Mouse (Mus musculus) c-Kit-positive CD71-negative TER-119-negative erythroid progenitor cells, embryonic 14.5 days (primary cell): ENCODE measurements around the gene Evx1.

Experiments
- DNase-seq: peaks from one replicate; pipeline ENCODE4 v3.0.0-alpha.2; 2013; ENCODE audit warnings: low read depth

Gene Evx1

DNA sequence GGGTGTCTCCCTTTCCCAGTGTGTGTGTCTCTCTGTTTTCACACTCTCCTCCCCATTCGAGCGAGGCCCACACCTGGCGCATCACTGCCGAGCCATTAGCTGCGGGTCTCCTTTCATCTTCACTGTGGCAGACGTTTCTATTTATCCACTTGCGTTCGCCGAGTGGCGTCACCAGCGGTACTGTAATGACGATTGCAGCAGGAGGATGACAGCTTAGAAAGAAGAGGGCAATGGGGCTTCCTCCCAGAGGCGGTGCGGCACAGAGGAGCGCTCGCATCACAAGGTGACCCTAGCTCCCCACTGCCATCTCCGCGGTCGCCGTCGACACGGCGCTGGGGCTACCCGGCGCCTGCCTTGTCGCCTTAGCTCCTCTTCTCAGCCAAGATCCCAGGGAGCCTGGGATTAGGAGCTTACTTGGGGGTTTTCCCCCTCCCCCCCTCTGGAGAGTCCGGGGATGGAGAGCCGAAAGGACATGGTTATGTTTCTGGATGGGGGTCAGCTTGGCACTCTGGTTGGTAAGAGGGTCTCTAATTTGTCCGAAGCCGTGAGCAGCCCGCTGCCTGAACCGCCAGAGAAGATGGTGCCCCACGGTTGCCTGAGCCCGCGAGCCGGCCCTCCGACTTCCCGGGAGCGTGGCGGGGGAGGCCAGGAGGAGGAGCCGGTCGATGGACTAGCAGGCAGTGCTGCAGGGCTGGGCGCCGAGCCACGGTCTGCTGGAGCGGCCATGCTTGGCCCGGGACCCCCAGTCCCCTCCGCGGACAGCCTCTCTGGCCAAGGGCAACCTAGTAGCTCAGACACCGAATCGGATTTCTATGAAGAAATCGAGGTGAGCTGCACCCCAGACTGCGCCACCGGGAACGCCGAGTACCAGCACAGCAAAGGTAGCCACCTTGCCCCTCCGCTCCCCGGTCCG lies at the start of gene Evx1:
Evx1 (plus strand) TSS at position 108 of the 913 bp plus-strand sequence.
- no peak for DNase-seq

DNA sequence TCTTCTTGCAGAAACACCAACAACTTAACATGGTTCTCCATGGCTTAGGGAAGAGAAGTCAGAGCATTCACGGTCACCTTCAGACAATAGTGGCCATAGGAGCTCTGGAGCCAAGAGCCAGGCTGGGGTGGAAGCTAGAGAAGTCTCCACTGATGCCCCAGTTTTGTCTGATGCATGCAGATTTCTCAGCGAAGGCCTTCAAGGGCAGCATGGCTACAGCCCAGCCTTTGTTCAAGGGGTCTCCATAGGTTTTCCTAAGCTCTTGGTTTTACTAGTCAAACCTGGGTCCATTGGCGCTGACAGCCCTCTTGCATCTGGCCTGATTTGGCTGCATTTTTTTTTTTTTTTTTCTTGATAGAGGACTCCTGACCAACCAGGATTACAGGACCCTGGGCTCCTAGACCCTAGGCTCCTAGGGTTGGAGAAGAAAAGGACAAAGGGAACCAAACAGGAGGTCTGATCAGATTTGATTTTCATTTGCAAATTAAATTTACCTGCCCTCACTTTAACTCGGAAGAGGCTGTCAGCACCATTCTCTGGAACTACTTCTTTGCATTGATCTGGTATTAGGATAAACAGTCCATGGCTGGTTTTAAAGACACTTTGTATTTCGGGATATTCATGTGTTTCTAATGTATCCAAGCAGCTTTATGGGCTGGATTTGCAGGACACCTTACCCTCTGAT lies 49.0 kb upstream of the Evx1 start:
- no peak for DNase-seq

DNA sequence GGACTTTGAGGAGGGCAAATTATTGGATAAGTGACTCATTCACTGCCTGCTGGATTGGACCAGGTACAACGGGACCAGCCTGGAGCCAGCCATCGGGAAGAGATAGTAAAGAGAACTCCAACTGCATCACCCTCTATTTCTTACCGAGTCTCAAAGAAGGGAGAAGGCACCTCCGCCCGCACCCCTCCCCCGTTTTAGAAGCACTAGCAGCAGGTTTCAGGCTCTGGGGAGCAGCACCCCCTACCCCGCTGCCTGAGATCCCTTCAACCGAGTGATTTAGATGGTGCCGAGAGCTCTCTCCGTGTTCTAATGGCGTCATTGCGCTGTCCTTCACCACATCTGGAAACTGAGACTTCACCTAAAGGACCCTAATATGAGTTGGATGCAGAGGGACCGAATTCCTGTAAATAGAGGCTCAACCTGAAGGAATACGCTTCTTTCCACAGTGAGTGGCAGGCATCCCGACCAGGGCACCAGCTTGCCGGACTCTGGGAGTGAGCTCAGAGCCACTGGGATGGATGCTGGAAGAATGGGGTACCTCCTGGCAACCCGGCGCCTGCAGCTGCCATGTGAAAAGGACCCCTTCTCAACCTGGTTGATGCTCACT lies 47.9 kb upstream of the Evx1 start:
- DNase-seq, result no peak

DNA sequence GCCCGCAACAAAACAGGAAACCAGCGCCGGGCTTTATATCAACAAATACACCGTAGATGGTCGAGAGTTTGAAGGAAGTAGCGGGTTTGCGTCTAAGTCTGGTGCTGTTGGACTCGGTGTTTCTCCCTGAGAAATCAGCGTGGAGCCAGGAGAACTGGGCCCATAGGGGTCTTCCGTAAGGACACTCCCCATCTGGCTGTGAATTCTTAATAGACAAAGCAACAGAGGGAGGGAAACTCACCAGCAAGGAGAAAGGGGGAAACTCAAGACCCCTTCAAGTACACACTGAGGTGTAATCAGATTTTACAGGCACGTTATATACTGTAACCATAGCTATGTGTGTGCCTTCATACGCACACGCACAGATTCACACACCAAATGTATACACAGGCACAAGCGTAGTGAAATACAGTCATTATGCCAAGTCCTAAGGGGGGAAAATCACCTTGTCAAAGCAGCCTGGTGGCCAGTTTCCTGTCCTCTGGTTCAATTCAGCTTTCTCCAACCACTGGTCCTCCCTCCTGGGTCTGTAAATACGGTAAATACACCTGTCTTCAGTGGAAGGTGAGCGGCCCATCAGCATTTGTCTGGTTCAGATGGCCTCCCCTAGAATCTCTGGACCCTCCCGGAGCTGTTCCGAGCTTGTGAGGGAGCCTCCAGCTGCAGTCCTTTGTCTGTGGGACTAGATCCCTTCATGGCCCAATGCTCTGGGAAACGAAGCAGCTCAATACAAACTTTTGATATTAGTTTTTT lies 47.2 kb upstream of the Evx1 start:
- DNase-seq, result no peak

DNA sequence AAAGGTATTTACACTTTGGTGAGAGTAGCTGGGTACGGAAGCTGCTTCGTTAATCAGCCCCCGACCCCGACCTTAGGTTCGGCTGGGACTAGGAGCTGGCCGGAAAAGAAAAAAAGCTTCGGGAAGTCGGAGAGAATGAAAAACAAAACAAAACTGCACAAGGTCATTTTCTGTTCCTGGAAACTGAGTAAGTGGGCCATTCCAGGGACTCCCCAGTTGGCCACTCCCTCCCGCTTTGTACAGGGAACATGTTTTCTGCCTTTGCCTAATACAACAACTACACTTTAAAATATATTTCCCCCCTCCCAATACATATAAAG lies 46.7 kb upstream of the Evx1 start:
- no peak for DNase-seq

DNA sequence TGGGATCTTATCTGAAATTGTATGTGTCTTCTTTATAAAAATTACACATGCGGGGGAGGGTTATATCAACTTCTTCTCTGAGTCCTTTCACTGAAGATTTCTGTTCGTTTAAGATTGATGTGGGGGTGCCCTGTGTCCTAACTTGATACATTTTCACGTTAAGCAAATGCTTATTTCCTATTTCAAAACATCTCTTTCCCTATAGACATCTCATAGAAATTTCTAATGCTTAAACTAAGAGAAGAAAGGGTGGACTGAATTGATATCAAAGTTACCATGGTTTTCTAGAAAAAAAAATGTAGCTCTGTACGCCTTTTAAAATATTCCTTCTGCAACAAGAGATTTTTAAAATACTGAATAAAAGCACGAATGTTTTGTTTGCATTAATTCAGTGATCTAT lies 46.1 kb upstream of the Evx1 start:
- no peak for DNase-seq

DNA sequence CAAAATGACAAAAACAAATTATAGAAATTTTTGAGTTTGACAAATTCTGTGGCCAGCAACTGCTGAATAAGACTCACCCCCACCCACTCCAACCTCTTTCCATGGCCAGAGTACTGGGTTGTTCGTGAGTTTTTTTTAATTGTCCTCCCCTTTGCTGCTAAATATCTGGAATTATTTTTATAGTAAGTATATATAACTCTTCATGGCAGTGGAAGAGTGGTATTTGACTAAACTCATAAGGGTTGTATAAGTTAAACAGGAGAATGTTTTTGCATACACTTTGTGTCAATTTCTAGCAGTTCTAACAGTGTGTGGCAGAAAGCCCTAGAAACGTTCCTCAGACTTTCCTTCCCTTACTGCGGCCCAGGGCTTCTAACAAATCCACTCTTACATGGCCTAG lies 45.6 kb upstream of the Evx1 start:
- DNase-seq, result no peak

DNA sequence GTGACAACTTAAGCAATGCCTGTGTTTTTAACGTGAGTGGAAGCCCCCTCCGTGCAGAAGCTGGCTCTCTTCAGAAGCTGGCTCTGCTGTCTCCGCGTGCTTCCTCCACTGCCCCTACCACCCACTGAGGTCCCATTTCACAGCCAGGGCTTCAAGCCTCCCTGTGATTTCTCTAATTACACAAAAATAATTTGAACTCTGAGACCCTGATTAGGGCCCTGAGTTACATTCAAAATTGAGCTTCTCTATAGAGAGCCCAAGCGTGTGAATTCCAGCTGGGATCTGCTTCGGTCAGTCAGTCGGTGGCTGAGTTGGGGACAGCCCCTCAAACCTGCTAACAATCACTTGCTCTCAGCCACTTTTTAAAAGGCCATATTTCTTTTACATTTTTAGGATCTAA lies 45.0 kb upstream of the Evx1 start:
- no peak for DNase-seq

DNA sequence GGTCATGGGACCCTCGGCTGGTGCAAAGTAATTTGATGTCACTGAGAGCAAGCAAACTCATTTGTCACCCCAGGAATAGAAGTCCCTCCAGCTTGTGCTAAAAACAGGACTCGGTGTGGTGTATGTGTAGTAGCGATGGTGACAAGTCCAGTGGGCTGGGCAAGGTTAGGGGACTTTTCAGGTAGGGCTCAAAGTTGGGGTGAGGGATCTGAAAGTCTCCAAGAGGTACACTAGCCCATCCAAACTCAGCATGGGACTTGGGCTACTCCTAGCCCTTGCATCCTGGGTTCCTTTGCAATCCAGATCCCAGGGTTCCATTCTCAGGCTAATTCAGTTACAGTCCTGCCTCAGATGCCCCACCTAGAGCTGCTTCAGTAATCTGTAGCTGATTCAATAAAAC lies 44.5 kb upstream of the Evx1 start:
- DNase-seq, result no peak

DNA sequence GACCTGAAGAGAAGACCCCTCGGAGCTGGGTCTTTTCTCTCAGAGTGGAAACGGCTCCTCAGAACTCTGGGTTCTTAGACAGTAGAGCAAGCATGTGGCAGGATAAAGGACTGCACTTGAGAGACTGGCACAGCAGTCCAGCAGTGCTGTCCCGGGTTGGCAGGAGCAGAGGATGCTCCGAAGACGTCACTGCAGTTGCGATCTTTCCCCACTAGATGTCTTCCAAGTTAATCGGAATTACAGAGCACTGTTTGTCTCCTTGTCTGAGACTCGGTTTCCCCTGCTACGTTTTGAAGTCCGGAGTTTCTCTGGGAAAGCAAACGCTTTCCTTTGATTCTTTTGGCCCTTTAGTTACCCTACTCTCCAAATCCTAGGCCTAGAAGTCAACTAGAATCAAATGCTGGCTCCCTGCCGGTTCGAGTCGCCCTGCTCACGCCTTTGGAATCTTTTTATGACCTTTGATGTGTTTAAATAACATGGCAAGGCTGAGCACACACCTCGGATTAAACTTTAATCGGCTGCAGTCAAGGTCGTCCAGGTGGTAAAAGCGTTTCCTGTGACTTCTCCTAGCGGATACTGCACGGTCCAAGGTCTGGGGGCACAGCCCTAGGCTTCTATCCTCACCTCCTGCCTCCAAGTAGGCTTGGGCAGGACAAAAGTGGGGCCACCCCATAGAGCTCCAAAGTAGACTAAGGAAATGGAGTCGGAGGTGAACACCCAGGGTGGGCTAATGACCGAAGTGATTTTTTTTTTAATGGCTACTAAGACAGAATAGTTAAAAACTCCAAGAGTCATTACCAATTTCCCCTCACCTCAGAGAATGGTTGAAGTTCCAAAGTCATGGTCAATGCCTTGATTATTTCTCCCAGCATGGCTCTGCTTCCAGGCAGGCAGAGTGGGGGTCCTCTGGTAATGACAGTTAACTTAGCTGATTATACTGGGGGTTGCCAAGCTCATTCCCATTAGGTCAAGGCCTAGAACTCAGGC lies 42.5 kb upstream of the Evx1 start:
- no peak for DNase-seq

DNA sequence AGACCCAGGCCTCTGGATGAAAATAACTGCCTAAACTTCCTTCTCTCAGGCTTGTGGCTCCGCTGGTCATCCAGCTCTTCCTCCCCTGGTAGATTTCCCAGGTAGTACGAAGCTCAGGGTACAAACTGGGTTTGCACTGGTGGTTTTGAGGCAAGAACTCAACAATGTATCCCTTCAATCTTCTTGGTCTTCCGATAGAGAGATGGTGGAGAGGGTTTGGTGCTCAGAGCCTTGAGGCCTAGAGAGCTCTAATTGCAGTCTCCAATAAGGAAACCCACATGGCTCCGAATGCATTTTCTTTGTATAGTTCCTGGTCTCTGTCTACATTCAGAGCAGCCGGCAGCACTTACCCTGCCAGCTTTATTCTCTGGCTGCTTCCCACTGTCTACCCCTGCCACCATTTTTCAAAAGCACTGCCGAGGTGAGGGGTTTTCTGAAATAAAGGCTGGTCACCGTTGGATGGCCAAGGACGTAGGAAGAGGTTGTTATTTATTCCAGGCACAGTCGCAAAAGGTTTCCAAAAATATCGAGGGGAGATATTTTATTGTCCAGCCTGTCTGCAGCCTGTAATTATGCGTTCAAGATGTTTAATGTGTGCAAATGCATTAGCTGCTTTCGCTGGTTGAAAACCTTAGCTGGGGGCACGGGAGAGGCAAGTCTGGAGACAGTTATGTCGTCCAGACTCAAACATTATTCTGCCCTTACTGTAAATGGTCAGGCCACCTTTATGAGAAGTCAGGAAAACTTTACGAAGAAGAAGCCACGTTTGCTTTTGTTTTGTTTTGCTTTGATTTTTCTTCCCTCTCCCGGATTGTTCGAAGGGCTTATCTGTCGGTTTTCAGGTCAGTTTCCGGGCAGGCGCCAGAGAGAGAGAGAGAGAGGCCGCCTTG lies 40.3 kb upstream of the Evx1 start:
- no peak for DNase-seq

DNA sequence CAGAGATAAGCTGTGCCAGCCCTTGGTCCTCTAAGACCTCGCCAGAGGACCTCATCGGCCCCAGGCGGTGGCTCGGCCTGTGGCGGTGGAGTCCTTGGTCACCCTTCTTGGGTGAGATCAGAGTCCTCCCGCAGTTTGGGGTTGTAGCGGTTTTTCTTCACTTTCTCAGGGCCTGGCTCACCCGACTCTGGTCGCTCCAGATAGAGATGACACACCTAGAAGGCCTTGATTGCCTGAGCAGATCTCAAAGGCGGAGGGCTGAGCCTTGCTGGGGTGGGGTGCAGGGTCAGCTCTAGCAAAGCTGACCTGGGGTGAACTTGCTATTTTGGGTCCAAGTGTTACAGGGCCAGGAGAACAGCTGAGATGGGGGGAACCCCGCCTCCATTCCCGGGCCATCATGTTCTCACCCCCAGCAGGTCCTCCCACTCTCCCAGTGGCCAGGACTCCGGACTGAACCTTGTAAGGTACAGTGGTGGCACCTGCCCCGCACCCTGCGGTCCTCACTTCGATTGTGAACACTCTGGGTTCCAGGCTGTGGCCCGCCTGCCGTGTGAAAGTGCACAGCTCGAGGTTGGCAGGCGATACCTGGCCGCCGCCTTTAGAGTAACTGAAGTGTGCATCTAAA lies 39.5 kb upstream of the Evx1 start:
- DNase-seq, result no peak

DNA sequence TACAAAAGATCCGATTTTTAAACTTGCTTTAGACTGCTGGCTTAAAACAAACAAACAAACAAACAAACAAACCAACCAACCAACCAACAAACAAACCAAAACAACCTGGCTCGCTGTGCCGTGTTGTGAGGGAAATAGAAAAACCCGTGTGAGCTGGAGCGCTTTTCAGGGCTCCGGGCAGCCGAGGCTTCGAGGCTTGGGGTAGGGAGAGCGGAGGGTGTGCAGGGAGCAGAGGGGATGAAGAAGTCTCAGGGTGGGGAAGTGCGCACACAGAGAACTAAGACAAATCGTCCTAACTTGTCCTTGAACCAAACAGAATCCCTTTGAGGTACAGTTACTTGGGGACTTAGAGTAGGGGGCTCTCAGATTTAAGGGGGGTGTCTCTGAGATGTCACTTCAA lies 38.7 kb upstream of the Evx1 start:
- DNase-seq, result no peak

DNA sequence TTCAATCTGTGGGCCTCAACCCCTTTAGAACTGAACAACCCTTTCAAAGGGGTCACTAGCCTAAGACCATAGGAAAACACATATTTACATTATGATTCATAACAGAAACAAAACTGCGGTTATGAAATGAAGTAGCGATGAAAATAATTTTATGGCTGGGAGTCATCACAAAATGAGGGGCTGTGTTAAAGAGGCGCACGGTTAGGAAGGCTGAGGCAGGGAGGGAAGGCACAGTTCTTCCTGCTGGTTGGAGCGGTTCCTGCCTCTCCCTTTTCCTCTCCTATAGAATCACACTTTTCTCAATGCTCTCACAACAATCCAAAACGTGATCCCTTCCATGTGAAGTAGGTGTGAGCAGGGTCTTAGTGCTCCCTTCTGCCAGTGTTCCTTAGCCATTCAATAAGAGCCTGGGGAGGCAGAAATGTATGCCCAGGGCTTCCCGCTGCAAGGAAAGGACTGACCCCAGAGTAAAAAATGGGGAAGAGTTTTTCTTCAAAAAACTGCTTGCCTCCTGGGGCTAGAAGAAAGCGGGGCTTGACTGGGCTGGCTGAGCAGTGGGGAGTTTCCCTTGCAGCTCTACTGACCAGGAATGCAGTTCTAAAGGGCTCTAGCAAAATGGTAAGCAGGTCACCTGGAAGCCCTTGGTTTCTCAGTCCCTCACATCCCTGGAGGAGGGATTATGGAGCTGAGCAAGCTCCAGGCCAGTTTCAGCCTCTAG lies 37.6 kb upstream of the Evx1 start:
- DNase-seq, result no peak

DNA sequence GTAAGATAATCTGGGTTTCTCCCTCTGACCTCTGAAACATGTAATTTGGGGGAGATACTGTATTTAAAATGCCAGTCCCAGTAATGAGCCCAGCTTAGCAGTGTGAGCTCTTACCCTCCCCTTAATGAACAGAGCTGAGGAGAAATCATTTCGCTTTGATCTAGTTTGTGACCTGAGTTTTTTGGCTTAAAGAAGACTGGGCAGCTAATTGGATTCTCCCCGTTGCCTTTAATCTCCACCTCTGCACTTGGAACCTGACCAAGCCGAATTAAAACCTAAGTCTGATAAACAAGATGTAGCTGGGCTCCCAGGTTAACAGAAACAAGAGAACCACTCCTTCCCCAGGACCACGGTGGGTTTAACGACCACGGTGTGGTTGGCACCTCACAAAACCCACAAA lies 36.9 kb upstream of the Evx1 start:
- no peak for DNase-seq

DNA sequence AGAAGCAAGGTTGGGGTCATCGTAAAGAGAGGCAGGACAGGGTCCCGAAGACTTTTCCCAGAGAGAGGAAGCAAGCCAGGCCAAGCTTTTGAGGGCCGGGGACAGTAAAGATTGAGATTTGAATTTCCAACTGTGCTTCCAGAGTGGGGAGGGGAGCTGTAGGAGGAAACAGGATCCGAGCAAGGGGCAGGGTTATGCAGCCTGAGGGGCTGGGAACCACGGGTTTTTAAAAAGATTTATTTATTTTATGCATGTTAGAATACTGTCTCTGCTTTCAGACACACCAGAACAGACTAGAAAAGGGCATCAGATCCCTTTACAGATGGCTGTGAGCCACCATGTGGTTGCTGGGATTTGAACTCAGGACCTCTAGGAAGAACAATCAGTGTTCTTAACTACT lies 36.4 kb upstream of the Evx1 start:
- DNase-seq, result no peak

DNA sequence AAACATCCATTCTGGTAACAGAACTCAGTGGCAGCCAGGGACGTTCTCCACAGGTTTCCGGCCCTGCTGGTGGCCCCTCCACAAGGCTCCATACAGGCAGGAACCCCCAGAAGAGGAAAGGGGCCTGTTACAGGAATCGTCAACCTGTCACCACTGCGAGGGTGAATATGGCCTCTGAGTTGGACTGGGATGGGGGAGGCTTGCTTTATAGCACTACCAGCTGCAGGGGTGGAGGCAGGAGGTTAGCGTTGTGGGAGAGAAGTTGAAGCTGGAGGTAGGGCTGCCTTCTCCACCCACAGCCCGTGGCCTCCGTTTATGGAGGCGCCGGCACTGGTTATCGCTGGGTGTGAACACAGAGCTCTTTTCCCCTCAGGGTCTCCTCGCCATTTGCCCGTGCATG lies 32.2 kb upstream of the Evx1 start:
- DNase-seq, result no peak

DNA sequence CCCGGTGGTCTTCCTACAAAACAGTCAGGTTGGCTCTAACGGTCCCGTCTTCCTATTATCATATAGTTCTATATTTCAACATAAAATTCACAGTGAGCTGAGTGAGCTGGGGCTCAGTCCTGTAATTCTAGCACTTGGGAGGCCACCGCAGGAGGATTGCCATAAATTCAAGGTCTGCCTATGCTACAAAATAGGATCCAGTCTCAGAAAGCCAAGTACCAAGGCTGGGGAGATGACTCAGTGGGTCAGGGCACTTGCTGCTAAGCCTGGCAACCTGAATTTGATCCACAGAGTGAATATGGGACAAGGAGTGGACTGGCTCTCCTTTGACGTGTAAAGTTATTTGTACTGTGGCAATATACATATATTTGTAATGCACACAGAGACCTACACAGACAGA lies 29.4 kb upstream of the Evx1 start:
- no peak for DNase-seq

DNA sequence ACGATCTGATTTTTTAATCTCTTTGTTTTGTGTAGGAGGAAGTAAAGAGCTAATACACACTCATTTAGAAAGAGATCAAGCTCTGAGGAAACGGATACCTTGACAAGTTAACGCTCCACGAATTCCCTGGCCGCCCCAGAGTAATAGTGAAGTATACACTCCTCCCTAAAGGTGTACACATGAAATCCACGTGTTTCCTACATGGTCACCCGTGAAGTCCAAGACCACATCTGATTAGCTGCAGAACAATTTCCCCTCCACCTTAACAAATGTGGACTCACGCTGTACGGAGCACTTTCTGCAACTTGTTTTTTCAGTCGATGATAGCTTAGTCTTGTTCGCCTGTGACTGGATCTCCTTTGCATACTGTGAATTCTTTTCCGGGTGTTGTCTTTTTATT lies 23.1 kb upstream of the Evx1 start:
- no peak for DNase-seq
